Mouse (Mus musculus) hindbrain, postnatal 0 days (tissue): ENCODE results near the gene Ovol1. TPM values are rescaled to one million over a fixed set of nuclear protein-coding genes. Genes with fewer than 3 reads are reported as not detected.
A peak's percentile ranks its signal among the peaks of the same experiment; 100 is the strongest.

Experiments used
- ATAC-seq: fragments of 200-750 bp; cut with Nextera tagmentation; 2 replicates; pipeline ENCODE4 v1.8.0; 2017; ENCODE audit warnings: mild to moderate bottlenecking, moderate TSS enrichment, moderate library complexity
- DNase-seq: peaks from one replicate; pipeline ENCODE4 v3.0.0-alpha.2; 2015; ENCODE audit warnings: low spot score
- H3K27ac ChIP-seq: fragments of 300-500 bp; sonication (generic); 2 replicates; pipeline ENCODE4 v1.5.1; 2014; ENCODE audit warnings: mild to moderate bottlenecking
- H3K27me3 ChIP-seq: fragments of 300-500 bp; sonication (generic); 2 replicates; pipeline ENCODE4 v1.6.1; 2014; ENCODE audit warnings: low read length, mixed read lengths; ENCODE audit not compliant: insufficient read depth
- H3K36me3 ChIP-seq: fragments of 300-500 bp; sonication (generic); 2 replicates; pipeline ENCODE4 v1.6.1; 2014; ENCODE audit warnings: low read length, mixed read lengths; ENCODE audit not compliant: insufficient read depth
- H3K4me1 ChIP-seq: fragments of 300-500 bp; sonication (generic); 2 replicates; pipeline ENCODE4 v1.6.1; 2014; ENCODE audit warnings: antibody characterized with exemption, low read length, mixed read lengths; ENCODE audit not compliant: insufficient read depth
- H3K4me2 ChIP-seq: fragments of 300-500 bp; sonication (generic); 2 replicates; pipeline ENCODE4 v1.6.1; 2014; ENCODE audit warnings: low read depth, mild to moderate bottlenecking, low read length, moderate library complexity, mixed read lengths
- H3K4me3 ChIP-seq: fragments of 300-500 bp; sonication (generic); 2 replicates; pipeline ENCODE4 v1.5.1; 2014; ENCODE audit warnings: low read length
- H3K9ac ChIP-seq: fragments of 300-500 bp; sonication (generic); replicated peaks from 2 replicates; pipeline ENCODE4 v1.6.1; 2014; ENCODE audit warnings: mild to moderate bottlenecking, low read length, moderate library complexity, mixed read lengths
- H3K9me3 ChIP-seq: fragments of 300-500 bp; sonication (generic); 2 replicates; pipeline ENCODE4 v1.6.1; 2016; ENCODE audit warnings: low read length, mixed read lengths
- CTCF ChIP-seq: IDR thresholded peaks from 2 replicates; pipeline ENCODE4 v1.5.1; 2016; ENCODE audit warnings: antibody characterized with exemption, control low read depth, low read depth
- WGBS: fragments of 180-500 bp; shearing (Covaris S2); extraction: QIAGEN DNeasy Blood & Tissue Kit; methylation state at CpG from one replicate; pipeline ENCODE4 v1.1.7; 2014; 5-methylcytosine and 5-hydroxymethylcytosine counted together
- polyA plus RNA-seq: library from polyadenylated mRNA; unstranded; fragments of >200 nt; fragmentation: Nextera tagmentation; extraction: Ambion mirVana; gene quantifications from 2 replicates; pipeline ENCODE4 v1.2.1, GENCODE M21; 2015
- total RNA-seq: library from RNA; depleted of rRNA; stranded (reverse); fragments of >200 nt; gene quantifications from 2 replicates; pipeline ENCODE4 v1.2.3, GENCODE M21; 2014

The Ovol1 gene
- total and polyA plus RNA-seq, 2 experiments from 2014 or later = 0.25 TPM; not detected in 1

GRCm38 (mm10) chr19:5605126-5605525 lies 44.7 kb upstream of the Ovol1 start:
- ATAC-seq = no peak
- Histone ChIP-seq H3K4me3 (no peak overlapping the region), H3K9ac (no peak overlapping the region), H3K27ac (no peak overlapping the region), H3K36me3 (peaks cover 50% of the 10 kb centered on the region), H3K4me2 (no peak overlapping the region), H3K27me3 (no peaks in the 10 kb centered on the region), H3K4me1 (peaks cover 17% of the 10 kb centered on the region), H3K9me3 (no peaks in the 10 kb centered on the region)
- no peak for TF ChIP-seq CTCF
- no peak for DNase-seq
- WGBS = 92% methylated on average over 7 of the region's 7 CpGs

- H3K4me2 ChIP-seq = no peak overlapping the region
- peaks cover 50% of the 10 kb centered on the region for H3K36me3 ChIP-seq
- 92% methylated on average over 7 of the region's 7 CpGs for WGBS
- TF ChIP-seq CTCF = no peak
- no peaks in the 10 kb centered on the region for H3K27me3 ChIP-seq
- H3K4me1 ChIP-seq = peaks cover 14% of the 10 kb centered on the region
- no peak for DNase-seq
- H3K27ac ChIP-seq = no peak overlapping the region
- H3K9ac ChIP-seq = no peak overlapping the region
- ATAC-seq = no peak
- H3K4me3 ChIP-seq = no peak overlapping the region
- H3K9me3 ChIP-seq = no peaks in the 10 kb centered on the region
Measured at GRCm38 (mm10) chr19:5603664-5604063, 43.2 kb upstream of the Ovol1 start.

GRCm38 (mm10) chr19:5601752-5602541 lies 41.5 kb upstream of the Ovol1 start, which contains the start of gene Rnaseh2c:
Gene Rnaseh2c (plus strand): TSS chr19:5601873.
- peaks cover 10% of the 10 kb centered on the region for H3K4me1 ChIP-seq
- peaks cover 36% of the 10 kb centered on the region for H3K36me3 ChIP-seq
- peak within 1 kb of the TSS; percentile 80 for H3K4me3 ChIP-seq
- TF ChIP-seq CTCF = no peak
- H3K9ac ChIP-seq = peak within 1 kb of the TSS; percentile 88
- no peaks in the 10 kb centered on the region for H3K27me3 ChIP-seq
- no peaks in the 10 kb centered on the region for H3K9me3 ChIP-seq
- WGBS = under 1% methylated on average over 64 of the region's 64 CpGs
- peak within 1 kb of the TSS; percentile 85 for H3K27ac ChIP-seq
- DNase-seq (peak; percentile 93), ATAC-seq (peak; percentile 89)
- peak within 1 kb of the TSS; percentile 96 for H3K4me2 ChIP-seq

- ATAC-seq (no peak), DNase-seq (no peak)
- Histone ChIP-seq H3K27ac (no peak overlapping the region), H3K4me3 (no peak overlapping the region), H3K27me3 (no peaks in the 10 kb centered on the region), H3K9ac (no peak overlapping the region), H3K4me2 (no peak overlapping the region), H3K36me3 (peaks cover 12% of the 10 kb centered on the region), H3K9me3 (no peaks in the 10 kb centered on the region), H3K4me1 (peaks cover 10% of the 10 kb centered on the region)
- TF ChIP-seq CTCF = no peak
- whole genome bisulfite sequencing = 83% methylated on average over 4 of the region's 4 CpGs
Measured at GRCm38 (mm10) chr19:5599224-5599623, 38.8 kb upstream of the Ovol1 start.

GRCm38 (mm10) chr19:5591888-5592287 lies 31.4 kb upstream of the Ovol1 start:
- H3K9ac ChIP-seq = no peak overlapping the region
- no peaks in the 10 kb centered on the region for H3K9me3 ChIP-seq
- H3K27me3 ChIP-seq = no peaks in the 10 kb centered on the region
- WGBS = 93% methylated on average over 6 of the region's 6 CpGs
- DNase-seq = no peak
- no peak for ATAC-seq
- H3K4me2 ChIP-seq = no peak overlapping the region
- no peaks in the 10 kb centered on the region for H3K36me3 ChIP-seq
- H3K27ac ChIP-seq = no peak overlapping the region
- H3K4me3 ChIP-seq = no peak overlapping the region
- no peak for TF ChIP-seq CTCF
- H3K4me1 ChIP-seq = no peaks in the 10 kb centered on the region

- Histone ChIP-seq H3K4me2 (no peak overlapping the region), H3K36me3 (no peaks in the 10 kb centered on the region), H3K4me1 (no peaks in the 10 kb centered on the region), H3K27me3 (no peaks in the 10 kb centered on the region), H3K9me3 (no peaks in the 10 kb centered on the region), H3K27ac (no peak overlapping the region), H3K4me3 (no peak overlapping the region), H3K9ac (no peak overlapping the region)
- DNase-seq (no peak), ATAC-seq (no peak)
- 63% methylated on average over 9 of the region's 9 CpGs for WGBS
- TF ChIP-seq CTCF = no peak
Measured at GRCm38 (mm10) chr19:5589159-5589558, 28.7 kb upstream of the Ovol1 start.

GRCm38 (mm10) chr19:5581995-5582394 lies 21.5 kb upstream of the Ovol1 start:
- no peak overlapping the region for H3K4me2 ChIP-seq
- H3K27ac ChIP-seq = no peak overlapping the region
- H3K36me3 ChIP-seq = no peaks in the 10 kb centered on the region
- no peaks in the 10 kb centered on the region for H3K4me1 ChIP-seq
- no peak for ATAC-seq
- WGBS = 71% methylated on average over 2 of the region's 2 CpGs
- no peaks in the 10 kb centered on the region for H3K27me3 ChIP-seq
- no peak for TF ChIP-seq CTCF
- H3K4me3 ChIP-seq = no peak overlapping the region
- no peak for DNase-seq
- H3K9me3 ChIP-seq = no peaks in the 10 kb centered on the region
- H3K9ac ChIP-seq = no peak overlapping the region
